Mouse (Mus musculus): ENCODE measurements around the gene Pde4c.

DNA sequence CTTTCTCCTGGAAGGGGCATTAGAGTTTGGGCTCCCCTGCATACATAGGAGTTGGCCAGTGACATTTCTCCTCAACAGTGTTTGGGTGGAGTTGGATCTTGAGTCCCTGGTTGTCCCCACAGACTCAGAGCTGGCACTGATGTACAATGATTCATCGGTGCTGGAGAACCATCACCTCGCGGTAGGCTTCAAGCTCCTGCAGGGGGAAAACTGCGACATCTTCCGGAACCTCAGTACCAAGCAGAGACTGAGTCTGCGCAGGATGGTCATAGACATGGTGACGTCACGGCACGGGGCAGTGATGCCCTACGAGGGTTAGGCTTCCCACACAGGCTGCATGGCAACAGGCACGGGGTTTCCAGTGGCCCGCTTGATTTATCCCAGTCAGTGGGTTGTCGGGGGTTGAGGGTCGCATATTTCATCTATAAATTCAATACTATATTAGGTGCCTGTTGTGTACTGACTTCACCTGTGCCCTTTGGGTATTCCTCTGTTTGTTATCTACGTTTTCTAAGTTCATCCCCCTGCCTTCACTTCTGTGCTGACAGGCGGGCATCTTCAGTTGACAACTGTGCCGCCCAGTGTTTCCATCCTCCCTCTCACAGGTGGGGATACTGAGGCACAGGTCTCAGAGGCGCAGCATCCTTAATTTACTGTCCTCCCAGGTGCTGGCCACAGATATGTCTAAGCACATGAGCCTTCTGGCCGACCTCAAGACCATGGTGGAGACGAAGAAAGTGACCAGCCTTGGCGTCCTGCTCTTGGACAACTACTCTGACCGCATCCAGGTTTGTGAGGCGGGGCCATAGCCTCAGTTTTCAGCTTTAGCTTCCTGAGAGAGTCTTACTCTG is 25.0 kb downstream of the Pde4c start:
- TF ChIP-seq MYOG (IDR thresholded peaks at IDR 0.05; ENCODE audit: control insufficient read depth in 1 of 3, insufficient read depth in 1 of 3, insufficient read length in 2 of 3, low read depth in 2 of 3) (no peak), CEBPB (IDR thresholded peaks at IDR 0.05; ENCODE audit: insufficient read depth, poor library complexity, severe bottlenecking) (no peak), USF1 (IDR thresholded peaks at IDR 0.05; ENCODE audit: low read depth) (no peak), MAX (IDR thresholded peaks at IDR 0.05; ENCODE audit: low read depth) (no peak), POLR2A (IDR thresholded peaks at IDR 0.05; ENCODE audit: insufficient read length, low read depth) (no peak), TCF12 (IDR thresholded peaks at IDR 0.05; ENCODE audit: insufficient read depth, poor library complexity, severe bottlenecking) (no peak)

Data from myocyte (in vitro differentiated cells).